Comparison of ENCODE assay signal across 10 mouse cellular contexts in the genomic region with DNA sequence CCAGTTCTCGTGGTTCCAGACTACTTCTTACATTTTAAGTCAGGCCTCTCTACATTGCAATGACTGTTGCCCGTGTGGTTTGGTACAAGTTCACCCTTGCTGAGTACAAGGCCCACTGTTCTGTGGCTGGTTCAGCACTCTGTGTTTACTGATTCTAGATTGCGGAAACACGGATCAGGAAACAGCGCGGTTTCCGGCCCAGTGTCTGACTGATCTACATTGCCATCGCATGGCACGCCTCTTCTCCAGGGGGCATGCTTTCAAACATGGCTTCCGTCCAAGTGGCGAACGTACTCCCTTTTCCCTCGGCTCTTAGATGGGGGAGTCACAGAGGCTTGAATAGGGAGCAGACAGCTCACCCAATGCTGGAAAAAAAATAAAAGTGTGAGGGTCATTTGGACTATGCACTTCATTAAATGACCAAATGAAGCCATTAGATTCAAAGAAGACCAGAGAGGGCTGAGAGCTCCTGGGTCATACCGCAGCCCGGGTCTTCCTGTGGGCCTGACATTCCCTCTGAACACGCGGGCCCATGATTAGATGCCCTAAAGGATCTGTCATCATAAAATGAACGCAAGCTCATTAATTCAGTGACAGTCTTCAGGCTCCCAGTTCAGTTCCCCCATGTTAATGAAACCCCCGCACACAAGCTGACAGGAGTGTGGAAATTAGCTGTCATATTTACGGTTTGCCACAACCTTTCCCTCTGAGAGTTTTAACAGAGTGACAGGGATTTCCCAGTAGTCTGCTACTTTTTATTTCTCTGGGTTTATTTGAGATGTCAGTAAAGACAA.
DNase-seq lines count a peak whose midpoint lies in the region; ATAC-seq lines count a peak whose summit lies in the region.
"Had no signal": no experiment of that assay in that cellular context is flagged by ENCODE, and none has a peak within 500 bp of the region (broad histone marks: within the 10 kb centered on the region; RNA-seq: fewer than 3 reads in every experiment).

No protein-coding gene starts in this region.

- peak; percentile 87 for DNase-seq in heart, adult 11 months
- peak; percentile 51 for DNase-seq in lung, postnatal 25 days (ENCODE audit: low spot score)
- DNase-seq in urinary bladder, postnatal 14 days (ENCODE audit: low spot score) = no peak
- no peak for DNase-seq in right cerebral cortex, postnatal 14 days
- no peak for DNase-seq in right cerebral cortex, postnatal 36 days (ENCODE audit: low spot score in 2 of 2)

- H3K36me3 ChIP-seq in heart, embryonic 12.5 days = no peaks in the 10 kb centered on the region
- no peaks in the 10 kb centered on the region for H3K36me3 ChIP-seq in hindbrain, embryonic 12.5 days

- no peaks in the 10 kb centered on the region for H3K27me3 ChIP-seq in heart, embryonic 12.5 days (replicated peaks)
- no peaks in the 10 kb centered on the region for H3K27me3 ChIP-seq in hindbrain, embryonic 12.5 days

- H3K4me2 ChIP-seq in heart, embryonic 12.5 days = no peak overlapping the region
- no peak overlapping the region for H3K4me2 ChIP-seq in hindbrain, embryonic 12.5 days (replicated peaks)

- no peak overlapping the region for H3K27ac ChIP-seq in heart, embryonic 12.5 days (ENCODE audit: poor library complexity, severe bottlenecking)
- H3K27ac ChIP-seq in hindbrain, embryonic 12.5 days = peak overlapping the region; percentile 55
- H3K27ac ChIP-seq: macrophage had no signal

- 81% methylated on average over 20 of the region's 20 CpGs for WGBS in heart, embryonic 12.5 days
- 69% methylated on average over 20 of the region's 20 CpGs for WGBS in hindbrain, embryonic 12.5 days

- no peak overlapping the region for H3K9ac ChIP-seq in heart, embryonic 12.5 days
- H3K9ac ChIP-seq in hindbrain, embryonic 12.5 days = no peak overlapping the region

- H3K4me3 ChIP-seq in heart, embryonic 12.5 days = no peak overlapping the region
- no peak overlapping the region for H3K4me3 ChIP-seq in hindbrain, embryonic 12.5 days

- no peaks in the 10 kb centered on the region for H3K9me3 ChIP-seq in heart, embryonic 12.5 days (replicated peaks)
- H3K9me3 ChIP-seq in hindbrain, embryonic 12.5 days (replicated peaks) = no peaks in the 10 kb centered on the region

- ATAC-seq in heart, embryonic 12.5 days (ENCODE audit: insufficient number of reproducible peaks, low FRiP score) = no peak
- ATAC-seq in CD4-positive, CD25-positive, alpha-beta regulatory T cell, adult 4 months = peak; percentile 87
- peak; percentile 59 for ATAC-seq in hindbrain, embryonic 12.5 days (ENCODE audit: low FRiP score)
- ATAC-seq: intestine, embryonic 16.5 days had no signal

- H3K4me1 ChIP-seq in heart, embryonic 12.5 days (replicated peaks) = no peaks in the 10 kb centered on the region
- H3K4me1 ChIP-seq in hindbrain, embryonic 12.5 days = peaks cover 14% of the 10 kb centered on the region

Comparison
In these comparisons a context has a peak if more than half of its experiments do, and no peak if none do; other contexts are left out.
1. DNase-seq: peak in heart, adult 11 months (single experiment) and lung, postnatal 25 days (single experiment); none in urinary bladder, postnatal 14 days (single experiment), right cerebral cortex, postnatal 14 days (single experiment) and right cerebral cortex, postnatal 36 days (0 of 2).